Mouse (Mus musculus) testis, postnatal 14 days (tissue): ENCODE results near the gene Rhcg.

ENCODE experiments used
- DNase-seq: peaks from one replicate; pipeline ENCODE4 v3.0.0; 2021; ENCODE audit warnings: low spot score

Gene Rhcg

DNA sequence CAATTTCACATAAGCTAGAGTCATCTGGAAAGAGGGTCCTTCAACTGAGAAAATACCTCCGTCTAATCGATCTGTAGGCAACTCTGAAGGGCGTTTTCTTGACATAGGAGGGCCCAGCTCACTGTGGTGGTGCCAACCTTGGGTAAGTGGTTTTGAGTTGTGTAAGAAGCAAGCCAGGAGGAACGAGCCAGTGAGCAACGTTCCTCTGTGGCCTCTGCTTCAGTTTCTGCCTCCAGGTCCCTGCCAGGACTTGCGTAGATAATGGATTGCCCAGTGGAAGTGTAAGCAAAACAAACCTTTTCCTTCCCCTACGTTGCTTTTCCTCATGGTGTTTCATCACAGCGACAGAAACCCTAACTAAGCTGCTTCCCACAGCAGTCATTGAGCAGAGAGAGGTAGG lies 15.5 kb downstream of the Rhcg start:
- DNase-seq = no peak

DNA sequence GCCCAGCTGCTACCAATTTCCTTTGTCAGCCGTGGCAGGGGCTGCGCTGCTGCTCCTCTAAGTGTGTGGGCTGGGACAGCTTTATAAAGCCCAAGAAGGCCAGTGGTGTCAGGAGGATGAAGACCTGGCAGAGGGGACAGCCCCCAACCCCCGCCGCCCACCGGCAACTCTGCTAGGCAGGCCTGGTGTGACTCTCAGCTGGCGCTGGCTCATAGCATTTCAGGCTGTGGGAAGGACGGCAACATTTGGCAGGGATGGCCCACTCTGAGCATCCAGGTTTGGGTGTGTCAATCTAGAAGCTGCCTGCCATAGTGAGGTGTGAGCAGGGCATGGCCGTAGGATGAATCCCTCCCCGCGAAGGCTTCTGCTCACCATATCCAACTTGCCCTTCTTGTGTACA lies 17.3 kb downstream of the Rhcg start:
- no peak for DNase-seq

DNA sequence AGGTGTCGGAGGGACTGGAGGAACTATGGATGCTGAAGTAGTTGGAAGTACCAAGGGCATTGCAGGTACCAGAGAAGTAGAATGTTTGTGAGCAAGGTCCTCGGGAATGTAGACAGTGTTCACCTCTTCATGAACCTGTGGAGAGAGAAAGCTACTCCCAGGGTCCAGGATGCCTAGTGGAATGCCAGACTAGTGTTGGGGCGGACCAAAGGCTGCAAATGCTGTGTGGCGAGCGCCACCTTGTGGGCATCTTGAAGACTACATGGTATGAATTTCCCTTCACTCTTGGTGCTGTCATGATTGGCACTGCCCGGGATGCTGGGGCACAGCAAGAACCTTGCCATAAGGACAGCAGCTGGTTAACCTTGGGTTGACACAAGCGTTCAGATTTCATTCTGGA lies 22.6 kb downstream of the Rhcg start:
- DNase-seq = no peak

DNA sequence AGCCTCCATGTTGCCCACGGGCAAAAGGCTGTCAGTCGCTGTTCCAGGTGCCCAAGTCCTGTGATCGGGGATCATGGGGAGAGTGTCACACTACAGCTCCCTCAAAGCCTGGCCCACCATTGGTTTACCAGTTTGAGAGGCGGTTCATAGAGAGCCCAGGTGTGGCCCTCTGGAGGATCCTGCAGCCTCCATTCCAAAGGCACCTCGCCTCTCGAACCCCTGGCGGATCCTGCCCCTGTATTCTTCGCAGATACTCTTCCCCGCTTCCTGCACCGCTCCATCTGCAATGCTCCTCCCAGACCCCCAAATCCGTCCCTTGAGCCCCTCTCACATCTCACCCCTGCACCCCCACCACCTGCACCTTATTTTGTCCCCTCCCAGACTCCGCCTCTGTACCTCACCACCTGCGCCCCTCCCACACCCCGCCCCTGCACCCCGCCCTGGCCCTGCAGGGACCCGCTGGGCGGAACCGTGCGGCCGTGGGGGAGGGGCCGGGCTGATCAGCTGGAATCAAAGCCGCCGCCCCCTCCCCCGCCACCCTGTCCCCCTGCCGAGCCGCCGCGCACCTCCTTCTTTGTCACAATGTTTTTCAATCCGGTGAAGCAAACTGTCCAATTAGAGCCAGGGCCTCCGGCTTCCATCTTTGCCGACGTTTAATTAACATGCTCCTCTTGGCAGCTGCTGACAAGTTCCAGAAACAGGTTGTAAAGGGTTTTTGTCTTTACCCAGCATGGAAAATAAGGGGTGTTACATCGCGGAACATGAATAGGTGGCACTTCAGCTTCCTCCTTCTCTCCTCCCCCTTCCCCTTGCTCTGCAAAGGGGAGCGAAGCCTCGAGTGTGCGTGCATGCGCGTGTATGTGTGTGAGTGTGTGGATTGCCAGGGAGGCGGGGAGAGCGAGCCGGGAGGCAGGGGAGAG lies 25.4 kb downstream of the Rhcg start:
- no peak for DNase-seq

DNA sequence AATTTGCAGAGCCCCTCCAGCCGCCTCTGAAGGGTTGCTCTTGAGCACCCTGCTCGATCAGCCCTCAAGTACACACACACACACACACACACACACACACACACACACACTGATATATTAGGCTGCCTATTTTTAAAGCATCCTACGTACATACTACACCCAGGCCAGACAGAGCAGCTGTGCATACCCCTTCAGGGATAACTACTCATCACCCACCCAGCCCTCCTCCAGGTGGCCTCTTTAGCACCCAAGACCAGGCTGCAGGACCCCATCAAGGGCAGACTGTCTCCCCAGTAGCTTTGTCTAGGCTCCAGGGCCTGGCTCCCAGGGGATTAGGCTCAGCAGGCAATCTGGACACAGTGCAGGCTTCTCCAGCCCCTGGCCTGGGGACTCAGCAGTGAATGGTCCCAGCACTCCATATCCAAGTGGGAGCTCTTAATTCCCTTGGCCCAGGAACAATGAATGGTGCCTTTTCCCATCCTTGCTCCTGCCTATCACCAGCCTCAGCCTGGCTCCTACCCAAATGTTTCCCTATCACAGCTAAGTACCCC lies 26.8 kb downstream of the Rhcg start:
- DNase-seq = no peak

DNA sequence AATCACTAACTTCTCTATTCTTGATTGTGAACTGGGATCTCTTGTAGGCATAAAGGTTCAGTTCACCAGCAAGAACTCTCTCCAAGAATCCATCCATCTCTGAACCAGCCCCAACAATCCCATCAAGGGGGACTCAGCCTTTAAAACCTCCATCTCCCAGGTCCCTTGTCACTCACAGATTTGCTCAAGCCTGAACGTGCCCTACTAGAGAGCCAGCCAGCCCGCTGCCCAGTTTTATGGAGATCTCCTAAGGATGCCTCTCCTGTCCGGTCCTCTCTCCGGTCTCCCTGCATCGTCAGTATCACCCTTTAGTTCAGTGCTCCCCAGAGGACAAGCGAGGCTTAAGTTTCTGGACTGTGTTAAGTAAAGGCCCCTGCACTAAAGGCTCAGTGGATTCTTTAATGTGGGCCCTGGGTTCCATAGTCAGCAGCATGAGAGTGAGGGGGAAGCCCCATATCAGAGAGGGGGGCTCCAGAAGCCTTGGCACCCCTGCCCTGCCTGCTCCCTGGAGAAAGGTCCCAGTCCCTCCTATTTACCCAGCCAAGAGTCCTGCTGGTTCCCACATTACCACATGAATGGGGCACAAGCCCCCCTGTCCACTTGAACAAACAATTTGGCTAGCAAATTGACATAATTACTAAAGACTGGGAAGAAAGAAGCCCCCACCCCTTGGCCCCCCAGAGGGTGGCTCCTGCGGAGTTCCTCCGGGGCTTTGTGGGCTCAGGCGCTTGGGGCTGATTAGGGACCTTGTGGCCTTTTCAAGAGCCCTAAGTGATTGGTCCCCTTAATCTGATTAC lies 27.5 kb downstream of the Rhcg start:
- DNase-seq = no peak

DNA sequence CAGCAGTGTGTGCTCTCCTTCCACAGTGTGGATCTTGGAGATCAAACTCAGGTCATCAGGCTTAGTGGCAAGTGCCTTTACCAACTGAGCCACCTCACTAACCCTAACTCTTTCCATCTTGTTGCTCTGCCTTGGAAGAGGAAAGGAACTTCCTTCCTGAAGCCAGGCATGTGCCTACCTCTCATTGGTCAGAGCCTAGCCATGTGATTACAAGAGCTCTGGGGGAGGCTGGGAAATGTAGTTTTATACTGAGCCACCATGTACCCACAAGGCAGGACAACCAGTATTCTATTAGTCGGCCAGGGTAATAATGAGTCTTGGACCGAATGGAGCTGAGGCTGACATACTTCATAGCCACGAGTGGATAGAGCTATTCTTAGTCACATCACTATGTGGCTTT lies 29.2 kb downstream of the Rhcg start:
- DNase-seq = no peak

DNA sequence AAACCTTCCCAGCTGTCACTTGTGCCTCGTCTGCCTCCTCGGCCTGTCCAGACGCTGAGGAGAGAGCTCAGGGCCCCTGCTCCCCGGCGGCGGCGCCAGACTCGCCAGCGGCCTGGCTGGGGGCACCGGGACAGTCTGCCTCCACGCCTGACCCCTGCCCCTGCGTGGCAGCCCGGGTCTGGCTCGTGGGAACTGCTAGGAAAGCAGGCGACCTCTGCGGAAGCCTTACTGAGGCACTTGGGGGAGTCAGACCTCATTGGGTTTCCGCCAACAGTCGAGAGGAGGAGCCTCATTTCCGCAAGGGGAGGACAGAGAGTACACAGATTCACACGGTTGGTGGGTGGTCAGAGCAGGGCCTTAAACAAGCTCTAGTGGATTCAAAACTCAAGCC lies 38.6 kb downstream of the Rhcg start:
- no peak for DNase-seq

DNA sequence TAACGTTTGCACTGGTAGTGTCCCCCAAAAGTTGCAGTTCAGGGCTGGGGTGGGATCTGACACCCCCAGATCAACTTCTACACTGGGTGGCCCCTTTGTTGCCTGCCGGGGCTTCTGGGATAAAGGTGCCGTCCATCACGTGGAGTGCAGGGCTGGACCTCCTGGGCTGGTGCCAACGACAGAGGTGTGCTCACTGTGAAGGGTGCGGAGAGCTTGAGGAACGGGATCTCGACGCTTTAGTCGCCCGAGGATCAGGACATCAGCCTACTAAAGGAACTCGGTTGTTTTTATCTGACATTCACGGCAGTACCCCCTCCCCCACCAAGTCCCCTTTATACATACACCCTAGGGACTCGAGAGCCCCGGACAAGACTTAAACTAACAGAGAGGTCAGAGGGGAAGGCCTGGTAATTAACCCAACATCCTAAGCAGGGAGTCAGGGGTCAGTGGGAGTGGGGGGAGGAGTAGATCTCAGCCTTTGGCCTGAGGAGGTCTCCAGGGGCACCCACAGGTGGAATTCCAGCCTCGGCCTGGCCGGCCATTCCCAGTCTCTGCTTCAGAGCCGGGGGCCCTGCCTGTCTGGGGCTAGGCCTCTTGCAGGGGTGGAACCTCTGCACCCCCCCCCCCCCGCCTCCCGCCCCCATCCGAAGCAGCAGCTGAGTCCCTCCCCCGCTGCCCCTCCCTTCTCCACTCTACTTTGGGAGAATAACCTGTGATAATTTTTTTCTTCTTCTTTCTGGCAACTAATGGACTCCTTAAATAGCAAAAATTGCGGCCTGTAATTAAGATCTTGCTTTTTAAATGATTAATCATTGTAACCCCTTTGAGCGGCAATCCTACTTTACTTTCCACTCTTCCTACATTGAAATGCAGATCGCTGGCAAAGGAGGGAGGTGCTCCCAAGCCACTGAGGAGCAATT lies 39.3 kb downstream of the Rhcg start:
- DNase-seq = no peak

DNA sequence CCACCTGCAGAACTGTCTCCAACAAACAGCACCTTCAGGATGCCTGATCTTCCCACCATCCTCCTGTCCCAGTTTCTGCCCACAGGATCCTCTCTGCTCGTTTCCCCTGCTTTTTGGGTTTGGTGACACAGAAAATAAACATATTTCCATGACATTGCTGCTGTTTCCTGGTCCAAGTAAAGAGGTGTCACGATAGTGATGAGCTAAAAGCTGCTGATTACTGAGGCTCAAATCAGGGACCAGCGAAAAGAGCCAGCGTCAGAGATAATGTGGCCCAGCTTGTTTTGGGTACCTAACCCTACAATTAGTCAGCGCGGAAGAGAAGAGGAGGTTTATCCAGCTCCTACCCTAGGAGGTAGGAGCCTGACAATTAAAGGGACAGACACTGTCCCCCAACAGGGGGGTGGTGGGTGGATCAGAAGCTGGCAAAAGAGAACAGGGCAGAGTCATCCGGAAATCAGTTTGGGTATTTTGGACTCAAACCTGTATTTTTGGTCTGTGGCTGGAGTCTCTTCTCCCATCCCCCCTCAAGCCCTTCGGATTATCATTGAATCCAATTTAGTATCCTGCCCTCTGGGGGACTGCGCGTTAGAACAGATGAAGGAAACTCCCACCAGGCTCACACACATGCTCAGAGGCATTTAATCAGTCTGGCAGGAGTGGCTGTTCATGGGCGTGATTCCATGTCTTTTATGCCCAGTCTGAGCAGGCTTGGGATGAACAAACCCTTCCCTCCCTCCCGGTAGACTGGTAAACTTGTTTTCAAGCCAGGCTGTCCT lies 40.2 kb downstream of the Rhcg start:
- no peak for DNase-seq

DNA sequence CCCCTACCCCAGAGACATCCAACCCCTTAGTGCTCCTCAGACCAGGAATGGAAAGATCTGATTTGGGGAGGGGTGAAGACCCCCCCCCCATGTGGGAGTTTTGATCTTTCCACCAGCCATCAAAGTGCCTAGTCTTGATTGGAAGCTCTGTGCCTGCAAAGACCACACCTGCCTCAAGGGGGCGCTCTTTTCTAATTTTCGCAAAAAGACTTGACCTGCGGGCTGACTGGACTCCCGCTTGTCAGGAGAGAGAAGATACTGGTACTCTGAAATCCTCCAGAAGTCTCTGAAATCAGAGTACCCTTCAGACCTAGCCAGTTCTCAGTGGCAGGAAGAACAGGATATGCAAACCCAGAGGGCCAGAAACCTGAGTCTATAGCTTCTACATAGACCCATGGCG lies 40.8 kb downstream of the Rhcg start:
- DNase-seq = peak; percentile 70

DNA sequence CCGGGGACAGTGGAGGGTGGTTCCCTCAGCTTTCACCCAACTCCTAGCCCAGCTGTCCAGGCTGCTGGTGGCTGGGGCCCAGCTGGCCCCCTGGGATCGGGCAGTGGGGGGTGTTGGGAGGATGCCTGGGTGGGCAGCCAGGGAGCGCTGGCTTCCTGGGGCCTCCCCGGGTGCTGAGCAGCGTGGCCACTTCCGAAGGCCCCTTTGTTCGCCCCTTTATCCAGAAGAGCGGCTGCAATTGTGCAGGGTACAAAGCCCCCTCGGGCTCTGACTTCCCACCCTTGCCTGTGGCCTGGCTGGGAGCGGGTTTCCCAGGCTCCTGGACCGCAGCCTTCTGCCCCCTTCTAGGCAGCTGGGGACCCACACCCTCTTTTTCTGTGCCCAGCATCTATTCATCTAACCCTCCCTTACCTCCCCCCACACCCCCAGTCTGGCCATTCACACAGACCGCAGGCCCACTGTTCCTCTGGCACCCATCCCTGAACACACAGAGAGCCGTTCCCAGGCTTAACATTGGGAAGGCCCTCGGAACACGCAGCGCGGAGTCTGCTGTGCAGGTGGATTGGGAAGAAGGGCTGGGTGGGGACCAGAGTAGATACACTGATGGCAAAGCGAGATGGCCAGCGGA lies 45.2 kb downstream of the Rhcg start:
- DNase-seq = no peak

DNA sequence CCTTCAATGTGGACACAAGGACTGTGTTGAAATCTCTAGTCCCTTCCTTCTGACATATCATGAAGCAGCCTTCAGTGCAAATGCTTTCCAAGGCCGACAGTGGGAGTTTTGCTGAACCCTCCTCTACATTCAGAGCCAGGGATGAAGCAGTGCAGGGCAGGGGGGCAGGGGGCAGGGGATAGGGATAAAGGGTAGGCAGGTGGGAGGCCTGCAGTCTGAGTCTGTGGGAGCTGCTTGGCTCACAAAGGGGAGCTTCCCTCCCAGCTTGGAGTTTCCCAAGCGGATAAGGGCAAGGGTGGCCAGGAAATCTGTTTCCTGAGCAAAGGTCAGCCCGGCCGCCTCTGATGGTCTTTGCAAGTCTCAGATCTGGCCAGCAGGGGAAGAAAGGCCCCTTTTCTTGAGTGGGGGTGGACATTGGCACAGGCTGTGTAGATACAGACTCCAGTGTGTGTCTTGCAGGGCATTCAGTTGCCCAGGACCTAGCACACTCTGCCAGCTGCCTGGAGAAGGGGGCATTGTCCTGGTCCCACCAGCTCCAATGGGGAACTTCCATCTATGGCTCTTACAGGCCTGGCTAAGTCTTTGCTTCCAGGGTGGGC lies 48.4 kb downstream of the Rhcg start:
- no peak for DNase-seq

DNA sequence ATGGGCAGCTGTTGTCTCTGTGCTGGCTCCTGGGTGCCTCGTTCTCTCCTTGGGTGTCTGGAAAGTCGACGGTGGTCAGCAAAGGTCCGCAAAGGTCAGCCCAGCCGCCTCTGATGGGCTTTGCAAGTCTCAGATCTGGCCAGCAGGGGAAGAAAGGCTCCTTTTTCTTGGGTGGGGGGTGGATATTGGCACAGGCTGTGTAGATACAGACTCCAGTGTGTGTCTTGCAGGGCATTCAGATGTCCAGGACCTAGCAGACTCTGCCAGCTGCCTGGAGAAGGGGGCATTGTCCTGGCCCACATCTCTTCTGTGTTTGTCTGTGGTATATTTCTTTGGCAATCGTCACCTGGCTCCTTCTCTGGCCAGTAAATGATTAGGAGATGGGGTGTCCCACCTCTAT lies 49.2 kb downstream of the Rhcg start:
- no peak for DNase-seq

DNA sequence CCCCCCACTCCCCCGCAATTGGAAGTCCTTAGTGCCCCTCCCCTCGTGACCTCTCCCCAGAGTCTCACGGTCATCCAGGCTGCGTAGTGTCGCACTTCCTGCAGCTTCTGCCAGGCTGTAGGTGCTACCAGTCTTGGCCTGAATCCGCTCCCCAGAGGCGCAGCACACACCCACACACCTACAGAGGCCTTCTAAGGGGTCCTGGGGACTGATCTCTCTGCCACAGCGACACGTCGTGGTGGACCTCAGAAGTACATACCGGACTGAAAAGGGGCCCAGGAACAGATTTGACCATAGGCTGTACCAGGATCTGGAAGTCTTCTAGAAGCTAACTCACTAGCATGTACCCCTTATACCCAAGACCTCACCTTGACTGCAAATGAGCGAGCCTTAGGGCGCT lies 53.8 kb downstream of the Rhcg start:
- no peak for DNase-seq

DNA sequence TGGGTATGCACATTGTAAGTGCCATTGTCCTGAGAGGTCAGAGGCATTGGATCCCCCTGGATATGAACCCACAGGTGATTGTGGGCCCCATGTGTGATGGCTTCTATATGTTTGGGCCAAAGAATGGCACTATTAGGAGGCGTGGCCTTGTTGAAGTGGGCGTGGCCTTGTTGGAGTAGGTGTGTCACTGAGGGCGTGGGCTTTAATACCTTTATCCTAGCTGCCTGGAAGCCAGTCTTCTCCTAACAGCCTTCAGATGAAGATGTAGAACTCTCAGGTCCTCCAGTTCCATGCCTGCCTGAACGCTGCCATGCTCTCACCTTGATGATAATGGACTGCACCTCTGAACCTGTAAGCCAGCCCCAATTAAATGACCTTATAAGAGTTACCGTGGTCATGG lies 55.1 kb downstream of the Rhcg start:
- DNase-seq = no peak

DNA sequence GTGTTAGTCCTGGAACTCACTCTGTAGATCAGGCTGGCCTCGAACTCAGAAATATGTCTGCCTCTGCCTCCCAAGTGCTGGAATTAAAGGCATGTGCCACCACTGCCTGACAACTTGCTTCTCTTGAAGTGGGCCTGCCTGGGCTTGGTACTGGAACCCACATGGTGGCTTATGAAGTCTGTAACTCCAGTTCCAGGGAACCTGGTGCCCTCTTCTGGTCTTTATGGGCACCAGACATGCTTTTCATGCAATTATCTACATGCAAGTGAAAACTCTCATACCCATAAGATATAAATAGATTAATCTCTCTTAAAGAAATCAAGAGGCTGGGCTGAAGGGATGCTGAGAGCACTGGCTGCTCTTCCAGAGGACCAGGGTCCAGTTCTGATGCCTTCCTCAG lies 58.8 kb downstream of the Rhcg start:
- DNase-seq = no peak

DNA sequence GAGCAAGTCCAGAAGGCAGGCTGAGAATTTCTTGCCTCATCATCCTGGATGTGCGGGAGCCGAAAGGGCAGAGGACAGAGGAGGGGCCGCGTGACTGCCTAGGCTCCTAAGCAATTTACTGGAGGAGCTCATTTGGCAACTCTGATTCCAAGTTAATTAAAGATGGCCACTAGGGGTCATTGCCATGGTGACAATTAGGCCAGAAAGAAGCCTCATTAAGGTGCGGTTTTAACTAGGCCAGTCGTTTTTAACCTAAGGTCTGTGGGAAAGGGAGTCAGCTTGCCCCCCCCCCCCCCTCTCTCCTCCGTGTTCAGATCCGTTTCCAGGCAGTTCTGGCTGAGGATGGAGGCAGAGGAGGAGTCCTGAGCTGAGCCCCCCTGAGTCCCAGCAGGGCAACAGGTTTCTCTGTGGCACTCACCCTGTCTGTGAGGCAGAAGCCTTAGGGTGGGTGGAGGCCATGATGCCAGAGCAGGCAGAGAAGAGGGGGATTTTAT lies 59.7 kb downstream of the Rhcg start:
- no peak for DNase-seq

DNA sequence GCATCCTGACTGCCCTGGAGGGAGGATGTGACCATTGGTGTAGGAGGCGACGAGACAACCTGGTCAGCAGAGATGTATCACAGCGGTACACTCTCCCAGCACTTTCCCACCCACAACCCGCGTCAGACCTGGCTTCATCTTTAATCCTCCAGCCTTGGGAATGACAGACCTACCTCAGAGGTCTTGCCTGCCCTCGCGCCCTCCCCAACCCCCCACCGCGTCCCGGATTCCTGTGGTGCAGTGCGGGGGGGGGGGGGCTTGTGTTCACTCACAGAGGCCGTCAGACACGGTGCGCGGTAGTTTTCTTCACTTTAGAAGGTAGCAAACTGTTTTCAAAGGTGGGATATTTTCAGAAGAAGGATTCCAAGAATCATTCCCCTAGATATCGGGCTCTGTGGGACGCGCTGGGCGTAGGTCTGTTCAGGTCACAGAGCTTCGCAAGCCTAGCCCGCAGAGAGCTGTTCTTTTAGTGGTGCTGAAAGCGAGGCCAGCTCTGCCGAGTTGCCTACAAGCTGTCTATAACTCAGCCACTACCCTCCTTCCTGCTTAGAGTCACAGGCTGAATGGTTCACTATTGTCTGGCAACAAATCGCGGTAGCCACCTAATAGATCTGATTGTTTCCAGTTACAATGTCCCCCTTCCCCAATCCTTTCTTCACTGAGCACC lies 62.0 kb downstream of the Rhcg start:
- DNase-seq = peak; percentile 48

DNA sequence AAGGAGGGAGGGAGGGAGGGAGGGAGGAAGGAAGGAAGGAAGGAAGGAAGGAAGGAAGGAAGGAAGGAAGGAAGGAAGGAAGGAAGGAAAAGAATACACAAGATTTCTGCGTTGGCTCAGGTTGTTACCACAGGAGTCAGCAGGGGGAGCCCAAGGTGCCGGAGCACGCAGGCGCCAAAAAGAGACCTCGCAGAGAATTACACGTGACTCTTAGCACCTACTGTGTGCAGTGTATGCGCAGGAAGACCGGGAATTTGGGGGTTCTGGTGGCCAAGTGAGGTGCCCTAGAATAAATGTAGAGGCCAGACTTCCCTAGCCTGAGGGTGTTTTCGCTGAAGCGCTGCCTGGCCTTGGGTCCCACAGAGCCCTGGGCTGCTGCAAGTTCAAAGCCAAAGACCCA lies 64.8 kb downstream of the Rhcg start:
- no peak for DNase-seq
